Mouse (Mus musculus) left cerebral cortex, adult 8-10 months (tissue): ENCODE data around the gene Rhd. TPM values are rescaled to one million over a fixed set of nuclear protein-coding genes. Genes with fewer than 3 reads are reported as not detected.

Source experiments
- DNase-seq, 2 experiments: peaks; one replicate each; pipeline ENCODE4 v3.0.0; 2022; ENCODE audit warnings: low spot score in 2 of 2
- total RNA-seq, 4 experiments: library from RNA; stranded (reverse); gene quantifications; 2 replicates each; pipeline ENCODE4 v1.2.4; 2022

The Rhd gene
- total RNA-seq, 4 experiments from 2014 or later = 0.50 TPM; not detected in 3

GRCm38 (mm10) chr4:134856501-134856900 is 7.8 kb upstream of the Rhd start:
- DNase-seq = no peak

- no peak for DNase-seq
Measured at GRCm38 (mm10) chr4:134858494-134858893, 5.8 kb upstream of the Rhd start.

- DNase-seq = no peak
Measured at GRCm38 (mm10) chr4:134861884-134862283, 2.5 kb upstream of the Rhd start.

DNA sequence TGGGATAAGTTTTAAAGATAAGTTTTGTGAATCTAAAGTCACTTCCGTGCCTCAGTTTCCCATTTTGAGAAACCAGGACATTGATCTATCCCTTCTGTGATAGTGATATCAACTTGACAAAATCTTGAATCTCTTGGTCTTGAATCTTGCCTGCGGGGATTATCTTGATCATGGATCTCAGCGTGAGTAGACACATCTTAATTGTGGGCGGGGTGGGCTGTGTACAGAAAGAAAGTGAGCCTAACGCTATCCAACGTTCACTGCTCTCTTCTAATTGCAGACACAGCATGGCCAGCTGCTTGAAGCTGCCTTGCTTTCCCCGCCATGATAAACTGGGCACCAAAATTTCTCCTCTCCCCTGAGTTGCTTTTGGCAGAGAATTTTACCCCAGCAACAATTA is 1.3 kb upstream of the Rhd start:
- no peak for DNase-seq

DNA sequence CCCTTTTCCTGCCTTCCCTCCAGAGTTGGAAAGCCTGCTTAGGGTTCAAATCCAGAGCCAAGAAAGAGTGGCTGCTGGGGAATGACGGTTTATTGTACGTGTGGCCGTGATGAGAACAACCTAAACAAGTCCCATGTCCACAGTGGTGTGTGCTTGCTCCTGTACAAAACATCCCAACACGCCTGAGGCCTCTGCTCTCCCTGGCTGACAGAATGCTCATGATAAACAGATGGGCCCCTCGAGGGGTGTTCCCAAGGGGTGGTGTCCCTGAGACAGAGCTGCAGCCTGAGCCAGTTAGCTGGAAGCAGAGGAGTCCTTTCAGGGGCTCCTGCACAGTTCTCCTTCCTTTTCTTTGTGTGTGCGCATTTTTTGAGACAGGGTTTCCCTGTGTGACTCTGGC is 1.0 kb downstream of the Rhd start:
- DNase-seq = no peak

DNA sequence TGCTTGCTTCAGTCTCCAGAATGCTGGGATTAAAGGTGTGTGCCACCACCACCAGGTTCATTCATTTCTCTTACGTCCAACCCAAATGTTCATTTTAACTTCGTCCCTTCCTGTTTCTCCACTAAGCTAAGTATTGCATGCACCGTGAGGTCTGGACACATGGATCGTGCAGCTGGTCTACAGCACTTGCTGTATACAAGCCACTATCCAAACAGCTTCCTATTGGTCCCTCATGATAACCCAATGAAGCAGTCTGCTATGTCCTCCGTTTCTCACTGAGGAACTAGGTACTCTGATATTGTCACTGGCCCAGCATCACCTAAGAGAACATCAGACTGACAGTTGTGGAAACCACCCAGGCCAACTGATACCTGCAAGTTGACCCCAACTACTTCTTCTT is 1.5 kb downstream of the Rhd start:
- no peak for DNase-seq

- no peak for DNase-seq
Measured at GRCm38 (mm10) chr4:134867213-134867612, 2.9 kb downstream of the Rhd start.

- no peak for DNase-seq
Measured at GRCm38 (mm10) chr4:134867661-134868060, 3.3 kb downstream of the Rhd start.

GRCm38 (mm10) chr4:134868065-134868464 is 3.7 kb downstream of the Rhd start:
- no peak for DNase-seq

- no peak for DNase-seq
Measured at GRCm38 (mm10) chr4:134868490-134868889, 4.2 kb downstream of the Rhd start.

DNA sequence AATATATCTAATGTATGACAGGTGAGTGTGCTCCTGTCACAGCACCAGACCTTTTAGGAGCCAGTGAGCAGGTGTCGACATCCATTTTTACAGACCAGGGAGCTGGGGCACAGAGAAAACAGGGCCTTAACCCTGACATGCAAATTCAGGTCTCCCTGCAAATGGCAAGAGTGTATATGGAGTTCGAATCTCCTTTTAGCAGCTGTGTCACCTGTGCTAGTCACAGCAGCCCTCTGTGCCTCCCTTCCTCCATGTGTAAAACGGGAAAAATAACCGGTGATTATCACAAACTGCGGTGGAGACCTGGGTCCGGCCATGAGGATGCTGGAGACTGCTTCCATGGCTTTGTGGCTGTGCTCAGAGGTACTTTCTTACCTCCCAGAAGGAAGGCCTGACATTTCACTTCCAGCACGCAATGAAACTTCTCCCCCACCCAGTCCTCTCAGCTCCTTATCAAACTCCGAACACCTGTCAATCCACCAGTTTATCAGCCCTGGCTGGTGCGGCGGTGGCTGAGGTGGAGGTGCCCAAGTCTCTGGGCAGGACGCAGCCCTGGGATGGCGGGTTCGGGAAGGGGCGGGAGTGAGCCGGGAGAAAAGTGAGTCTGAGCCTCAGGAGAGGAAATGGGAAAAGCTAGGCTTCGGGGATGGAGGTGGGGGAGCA is 4.9 kb downstream of the Rhd start:
- no peak for DNase-seq

GRCm38 (mm10) chr4:134869815-134870375 is 5.6 kb downstream of the Rhd start:
- DNase-seq = no peak

GRCm38 (mm10) chr4:134871477-134871876 is 7.1 kb downstream of the Rhd start:
- DNase-seq = no peak

DNA sequence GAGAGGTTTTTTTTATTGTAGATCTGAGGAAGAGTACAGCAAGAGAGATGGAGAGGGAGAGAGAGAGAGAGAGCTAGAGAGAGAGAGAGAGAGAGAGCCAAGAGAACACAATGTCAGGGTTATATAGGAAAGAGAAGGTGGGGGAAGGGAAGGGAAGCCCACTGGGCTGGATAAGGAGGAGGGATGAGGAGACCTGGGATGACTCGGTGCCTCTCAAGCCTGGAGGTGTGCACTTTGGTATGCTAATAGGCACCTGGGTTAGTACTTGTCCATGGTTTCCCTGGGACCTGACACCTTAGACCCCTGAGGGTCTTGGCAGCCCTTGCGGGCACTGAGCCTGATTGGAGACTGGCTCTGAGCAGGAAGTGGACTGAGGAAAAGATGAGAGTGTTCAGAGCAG is 7.6 kb downstream of the Rhd start:
- no peak for DNase-seq

GRCm38 (mm10) chr4:134876171-134876570 is 11.8 kb downstream of the Rhd start:
- DNase-seq = no peak

DNA sequence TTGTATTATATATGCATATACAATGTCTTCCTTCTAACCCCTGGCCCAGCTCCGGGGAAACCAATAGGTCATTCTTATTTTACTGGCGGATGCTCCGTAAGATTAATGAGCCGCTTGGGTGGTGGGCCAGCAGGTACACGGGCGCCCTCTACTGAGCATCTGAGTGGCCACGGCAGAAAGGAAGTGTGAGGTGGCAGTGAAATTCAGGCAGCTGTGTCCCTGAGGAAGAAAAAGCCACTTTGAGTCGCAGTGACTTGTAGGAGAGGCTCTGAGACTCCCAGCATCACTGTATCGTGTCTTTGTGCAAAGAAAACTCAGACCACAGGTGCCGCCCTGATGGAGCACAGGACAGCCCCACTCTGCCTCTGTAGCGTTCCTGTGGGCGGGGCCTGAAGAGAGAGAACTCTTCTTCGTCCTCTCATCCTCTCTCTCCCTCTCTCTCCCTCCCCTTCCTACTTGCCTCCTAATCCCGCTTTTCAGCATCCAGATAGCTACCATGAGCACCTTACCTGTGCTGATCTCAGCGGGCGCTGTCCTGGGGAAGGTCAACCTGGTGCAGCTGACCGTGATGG is 15.2 kb downstream of the Rhd start:
- peak in 1 of 2 experiments; percentile 27 for DNase-seq

DNA sequence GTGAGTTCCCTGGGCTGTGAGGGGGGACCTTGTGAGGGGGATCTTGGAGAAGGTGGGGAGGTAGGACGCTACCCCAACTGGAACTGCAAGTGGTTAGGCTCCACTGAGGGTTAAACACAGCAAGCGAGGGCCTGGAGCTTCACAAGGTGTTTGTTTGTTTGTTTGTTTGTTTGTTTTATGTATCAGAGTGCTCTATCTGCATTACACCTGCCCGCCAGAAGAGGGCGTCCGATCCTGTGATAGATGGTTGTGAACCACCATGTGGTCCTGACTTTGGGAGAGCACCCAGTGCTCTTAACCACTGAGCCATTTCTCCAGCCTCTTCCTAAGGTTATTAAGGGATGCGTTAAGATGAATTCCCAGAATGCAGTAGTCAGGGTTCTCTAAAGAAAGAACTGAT is 15.7 kb downstream of the Rhd start:
- no peak for DNase-seq

GRCm38 (mm10) chr4:134883266-134883665 is 18.9 kb downstream of the Rhd start:
- DNase-seq = no peak

- DNase-seq = no peak
Measured at GRCm38 (mm10) chr4:134883808-134884207, 19.5 kb downstream of the Rhd start.

DNA sequence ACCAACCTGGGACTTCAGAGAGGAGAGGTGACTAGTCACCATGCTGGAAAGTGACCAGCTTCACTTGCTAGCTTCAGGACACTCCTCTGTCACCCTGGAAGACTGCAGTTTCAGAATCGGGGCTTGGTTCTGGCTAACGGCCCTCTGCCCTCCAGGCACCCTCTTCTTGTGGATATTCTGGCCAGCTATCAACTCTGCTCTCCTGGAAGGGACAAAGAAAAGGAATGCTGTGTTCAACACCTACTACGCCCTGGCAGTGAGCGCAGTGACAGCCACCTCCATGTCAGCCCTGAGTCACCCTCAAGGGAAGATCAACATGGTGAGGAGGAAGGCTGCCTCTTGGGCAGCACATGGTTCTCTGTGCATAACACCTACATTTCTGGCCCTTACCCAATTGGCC is 20.0 kb downstream of the Rhd start:
- peak in 1 of 2 experiments; percentile 38 for DNase-seq

DNA sequence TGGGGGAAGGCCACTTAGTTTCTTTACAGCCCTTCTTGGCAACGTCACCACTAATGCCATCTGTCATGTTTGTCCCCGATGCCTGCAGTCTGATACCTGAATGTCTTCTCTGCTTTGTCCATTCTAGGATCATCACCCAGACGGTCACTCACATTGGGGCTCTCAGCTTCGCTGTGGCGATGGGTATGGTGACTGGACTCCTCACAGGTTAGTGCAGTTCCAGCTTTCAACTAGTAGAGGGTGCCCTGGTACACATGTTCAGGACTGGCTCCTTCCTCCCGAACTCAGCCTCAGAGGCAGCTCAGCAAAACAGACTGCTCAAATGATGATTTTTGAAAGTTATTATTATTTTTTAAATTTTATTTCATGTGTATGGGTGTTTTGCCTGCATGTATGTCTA is 27.8 kb downstream of the Rhd start:
- no peak for DNase-seq

DNA sequence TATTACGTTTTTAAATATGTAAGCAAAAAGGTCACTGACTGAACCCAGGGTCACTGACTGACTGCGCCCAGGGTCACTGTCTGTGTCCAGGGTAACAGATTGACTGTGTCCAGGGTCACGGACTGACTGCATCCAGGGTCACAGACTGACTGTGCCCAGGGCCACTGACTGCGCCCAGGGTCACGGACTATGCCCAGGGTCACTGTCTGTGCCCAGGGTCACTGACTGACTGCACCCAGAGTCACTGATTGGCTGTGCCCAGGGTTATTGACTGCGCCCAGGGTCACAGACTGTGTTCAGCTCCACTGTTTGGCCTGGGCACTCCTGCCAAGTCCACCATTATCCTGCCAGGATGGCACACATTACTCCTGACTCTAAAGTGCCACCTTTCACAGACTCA is 32.9 kb downstream of the Rhd start:
- DNase-seq = no peak

GRCm38 (mm10) chr4:134901126-134901525 is 36.8 kb downstream of the Rhd start:
- DNase-seq = no peak
